16 mouse cellular contexts compared by ENCODE assay signal in genomic region chr2:34010166-34010565, GRCm38 (mm10).
"Had no signal": no experiment of that assay in that cellular context is flagged by ENCODE, and none has a peak within 500 bp of the region (broad histone marks: within the 10 kb centered on the region; RNA-seq: fewer than 3 reads in every experiment).

No protein-coding gene starts in this region.

- H3K4me3 ChIP-seq: neural tube, embryonic 12.5 days; neural tube, embryonic 13.5 days; neural tube, embryonic 15.5 days; stomach, embryonic 15.5 days had no signal

- DNase-seq: right cerebral cortex, adult 18-20 months; right cerebral cortex, postnatal 14 days; right cerebral cortex, postnatal 25 days; right cerebral cortex, postnatal 4 days; spleen, adult 18-20 months; thymus, adult 18-20 months; thymus, adult 2 months; thymus, postnatal 14 days; thymus, postnatal 25 days; thymus, postnatal 36 days; thymus, postnatal 4 days had no signal

- H3K4me1 ChIP-seq: neural tube, embryonic 12.5 days; neural tube, embryonic 15.5 days; stomach, embryonic 15.5 days had no signal

- H3K27ac ChIP-seq: neural tube, embryonic 12.5 days; neural tube, embryonic 13.5 days; neural tube, embryonic 15.5 days; stomach, embryonic 15.5 days; stomach, postnatal 0 days had no signal

- H3K9me3 ChIP-seq: neural tube, embryonic 12.5 days; neural tube, embryonic 13.5 days; neural tube, embryonic 15.5 days; stomach, embryonic 15.5 days had no signal

- H3K27me3 ChIP-seq: neural tube, embryonic 12.5 days; neural tube, embryonic 13.5 days; neural tube, embryonic 15.5 days; stomach, embryonic 15.5 days had no signal

- H3K36me3 ChIP-seq: neural tube, embryonic 12.5 days; neural tube, embryonic 13.5 days; neural tube, embryonic 15.5 days; stomach, embryonic 15.5 days had no signal
